Mouse (Mus musculus): ENCODE measurements at regions not wholly inside any gene's neighbourhood (a gene's known extent, or its start where the extent isn't known, plus 50 kb on each side); places are given as distances from the start of the nearest gene placed in this dataset.

- TF ChIP-seq NRF1 (IDR thresholded peaks at IDR 0.05; ENCODE audit: insufficient read depth, low read depth, low read length, poor library complexity, severe bottlenecking) (no peak), GATA1 (IDR thresholded peaks at IDR 0.05; ENCODE audit: low read depth, low read length) (no peak), TCF12 (IDR thresholded peaks at IDR 0.05; ENCODE audit: low read depth, low read length) (no peak), ZC3H11A (IDR thresholded peaks at IDR 0.05; ENCODE audit: low read depth, low read length) (no peak), MAZ (IDR thresholded peaks at IDR 0.05; ENCODE audit: low read depth, low read length) (no peak), ELF1 (IDR thresholded peaks at IDR 0.05; ENCODE audit: low read depth, low read length) (no peak)
Observed at GRCm38 (mm10) chr8:34451211-34452000, 339.9 kb upstream of the Gm10131 start.

Measured in MEL (cell line).